ENCODE assay signal across 14 mouse cellular contexts in genomic region chr2:117928062-117928461, GRCm38 (mm10).
DNase-seq lines count a peak whose midpoint lies in the region; ATAC-seq and TF ChIP-seq lines count a peak whose summit lies in the region.
"Had no signal": no experiment of that assay in that cellular context is flagged by ENCODE, and none has a peak within 500 bp of the region (broad histone marks: within the 10 kb centered on the region; RNA-seq: fewer than 3 reads in every experiment).

No protein-coding gene starts in this region.

- H3K9me3 ChIP-seq in kidney, embryonic 16.5 days (ENCODE audit: low read length) = no peaks in the 10 kb centered on the region
- H3K9me3 ChIP-seq in neural tube, embryonic 13.5 days = 0 out of 2 replicates have a peak, but pooled peaks cover 5% of the 10 kb centered on the region
- no peaks in the 10 kb centered on the region for H3K9me3 ChIP-seq in hindbrain, postnatal 0 days (ENCODE audit: low read length)

- no peak for TF ChIP-seq CTCF in hindbrain, postnatal 0 days (IDR thresholded peaks at IDR 0.05; ENCODE audit: low read depth)

- WGBS in kidney, embryonic 16.5 days = 32% methylated on average over 6 of the region's 6 CpGs
- WGBS in neural tube, embryonic 13.5 days = 49% methylated on average over 6 of the region's 6 CpGs
- 44% methylated on average over 6 of the region's 6 CpGs for WGBS in hindbrain, postnatal 0 days

- ATAC-seq in kidney, embryonic 16.5 days (ENCODE audit: low FRiP score, low TSS enrichment) = no peak
- ATAC-seq in neural tube, embryonic 13.5 days (ENCODE audit: low read depth) = peak; percentile 59
- no peak for ATAC-seq in hindbrain, postnatal 0 days

- no peak overlapping the region for H3K9ac ChIP-seq in kidney, embryonic 16.5 days (replicated peaks; ENCODE audit: low read length)
- no peak overlapping the region for H3K9ac ChIP-seq in neural tube, embryonic 13.5 days
- H3K9ac ChIP-seq in hindbrain, postnatal 0 days (replicated peaks; ENCODE audit: low read length) = no peak overlapping the region

- no peaks in the 10 kb centered on the region for H3K36me3 ChIP-seq in kidney, embryonic 16.5 days (ENCODE audit: insufficient read depth, low read length)
- no peaks in the 10 kb centered on the region for H3K36me3 ChIP-seq in neural tube, embryonic 13.5 days
- no peaks in the 10 kb centered on the region for H3K36me3 ChIP-seq in hindbrain, postnatal 0 days (ENCODE audit: insufficient read depth, low read length)

- H3K4me2 ChIP-seq in kidney, embryonic 16.5 days (replicated peaks; ENCODE audit: low read depth, low read length) = no peak overlapping the region
- H3K4me2 ChIP-seq in neural tube, embryonic 13.5 days = no peak overlapping the region
- no peak overlapping the region for H3K4me2 ChIP-seq in hindbrain, postnatal 0 days (ENCODE audit: low read depth, low read length)

- H3K27me3 ChIP-seq in kidney, embryonic 16.5 days (ENCODE audit: insufficient read depth, low read length) = no peaks in the 10 kb centered on the region
- peaks cover 19% of the 10 kb centered on the region for H3K27me3 ChIP-seq in neural tube, embryonic 13.5 days
- no peaks in the 10 kb centered on the region for H3K27me3 ChIP-seq in hindbrain, postnatal 0 days (ENCODE audit: insufficient read depth, low read length)

- H3K27ac ChIP-seq in kidney, embryonic 16.5 days (ENCODE audit: low read length) = no peak overlapping the region
- H3K27ac ChIP-seq in neural tube, embryonic 13.5 days (replicated peaks) = no peak overlapping the region
- no peak overlapping the region for H3K27ac ChIP-seq in hindbrain, postnatal 0 days

- DNase-seq in kidney, adult 9 months = peak; percentile 7
- DNase-seq in neural tube, embryonic 10.5 days (ENCODE audit: extremely low spot score, low spot score) = no peak
- peak; percentile 27 for DNase-seq in hindbrain, postnatal 0 days (ENCODE audit: low spot score)
- DNase-seq in thymus, adult 18-20 months = no peak
- no peak for DNase-seq in urinary bladder, postnatal 36 days (ENCODE audit: low spot score in 2 of 2)
- DNase-seq: adrenal gland, adult 8-10 months; heart, postnatal 4 days; kidney, postnatal 36 days; lung, postnatal 10 days; right cerebral cortex, adult 18-20 months; thymus, postnatal 14 days had no signal

- H3K4me3 ChIP-seq in kidney, embryonic 16.5 days (ENCODE audit: low read length) = no peak overlapping the region
- H3K4me3 ChIP-seq in neural tube, embryonic 13.5 days = no peak overlapping the region
- H3K4me3 ChIP-seq in hindbrain, postnatal 0 days (ENCODE audit: low read length) = no peak overlapping the region
- H3K4me3 ChIP-seq: myocyte had no signal

- peaks cover 4% of the 10 kb centered on the region; the same call in 1 of the 2 replicates for H3K4me1 ChIP-seq in kidney, embryonic 16.5 days (ENCODE audit: insufficient read depth, low read length)
- H3K4me1 ChIP-seq in neural tube, embryonic 13.5 days (replicated peaks) = 0 out of 2 replicates have a peak, but pooled peaks cover 5% of the 10 kb centered on the region
- H3K4me1 ChIP-seq in hindbrain, postnatal 0 days (ENCODE audit: insufficient read depth, low read length) = no peaks in the 10 kb centered on the region

Comparison
In these comparisons a context has a peak if more than half of its experiments do, and no peak if none do; other contexts are left out.
1. DNase-seq: peak in kidney, adult 9 months (single experiment) and hindbrain, postnatal 0 days (single experiment); none in neural tube, embryonic 10.5 days (single experiment), thymus, adult 18-20 months (0 of 2) and urinary bladder, postnatal 36 days (0 of 2).